Mouse (Mus musculus): ENCODE measurements around the gene Pamr1.

DNA sequence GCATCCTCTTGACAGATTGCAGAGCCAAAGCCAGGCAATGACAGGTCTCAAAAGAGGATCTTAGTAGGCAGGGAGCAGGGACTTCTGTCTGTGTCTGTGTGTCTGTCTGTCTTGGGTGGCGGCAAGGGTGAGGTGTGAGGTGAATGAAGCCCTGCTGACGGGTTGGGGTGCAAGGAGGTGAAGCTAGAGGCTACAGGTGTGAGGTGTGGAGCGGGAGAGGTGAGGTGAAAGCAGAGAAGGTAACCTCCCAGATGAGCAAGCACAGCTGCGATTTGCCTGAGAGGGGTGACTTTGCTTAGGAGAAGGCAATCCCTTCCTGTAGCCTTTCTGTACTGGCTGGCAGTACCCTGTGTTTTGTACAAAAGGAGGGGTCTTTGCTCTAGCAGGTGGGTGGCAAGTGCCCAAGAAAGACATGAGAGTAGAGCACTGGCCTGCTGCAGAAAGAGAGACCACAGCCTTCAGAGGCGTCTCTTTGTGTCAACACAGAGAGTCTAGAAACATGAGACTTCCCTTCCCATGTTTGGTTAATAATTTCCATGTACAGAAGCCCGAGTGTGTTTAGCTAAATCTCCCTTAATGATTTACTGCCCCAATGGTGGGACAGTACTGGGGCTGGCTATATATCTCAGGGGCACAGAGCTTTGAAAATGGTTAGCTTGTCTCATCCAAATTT is 1.2 kb downstream of the Pamr1 start:
- TF ChIP-seq CTCF (IDR thresholded peaks at IDR 0.05; ENCODE audit: borderline replicate concordance, insufficient read depth, low read length) (no peak), POLR2A (IDR thresholded peaks at IDR 0.05; ENCODE audit: low read depth, low read length) (no peak)

All from embryonic fibroblast, embryonic 13.5 days (primary cell).